Mouse (Mus musculus) macrophage (primary cell): ENCODE results near the gene Capg. TPM values are rescaled to one million over a fixed set of nuclear protein-coding genes. Genes with fewer than 3 reads are reported as not detected.
"Not testable (repeated sequence)": the region's sequence is repeated elsewhere in the genome, so short reads cannot be mapped to it uniquely, and the experiment has no call there.

Source experiments
- H3K27ac ChIP-seq: fragments of 350-480 bp; formaldehyde crosslinking; 2 replicates; pipeline ENCODE4 v1.9.0; 2021
- H3K36me3 ChIP-seq: fragments of 350-480 bp; formaldehyde crosslinking; 2 replicates; pipeline ENCODE4 v1.9.0; 2021; ENCODE audit errors: inconsistent target
- H3K4me3 ChIP-seq: fragments of 350-480 bp; formaldehyde crosslinking; 2 replicates; pipeline ENCODE4 v1.9.0; 2021; ENCODE audit errors: inconsistent target
- H3K79me2 ChIP-seq: fragments of 350-480 bp; formaldehyde crosslinking; 2 replicates; pipeline ENCODE4 v1.9.0; 2021; ENCODE audit errors: inconsistent target
- WGBS: methylation state at CpG from one replicate; pipeline ENCODE4 v1.1.7; 2026; ENCODE audit warnings: inconsistent platforms; ENCODE audit not compliant: missing documents; 5-methylcytosine and 5-hydroxymethylcytosine counted together
- polyA plus RNA-seq: library from polyadenylated mRNA; stranded (reverse); fragments of 250-400 nt; gene quantifications from 3 replicates; pipeline ENCODE4 v1.2.4, GENCODE M21; 2018; ENCODE audit warnings: inconsistent platforms

Capg gene
- polyA plus RNA-seq, 1 experiment from 2014 or later, result 672 TPM

GRCm38 (mm10) chr6:72520904-72521303 lies 23.3 kb upstream of the Capg start:
- Histone ChIP-seq H3K79me2 (no peaks in the 10 kb centered on the region), H3K4me3 (no peak overlapping the region), H3K27ac (no peak overlapping the region), H3K36me3 (no peaks in the 10 kb centered on the region)
- WGBS, result 98% methylated on average over 5 of the region's 5 CpGs

DNA sequence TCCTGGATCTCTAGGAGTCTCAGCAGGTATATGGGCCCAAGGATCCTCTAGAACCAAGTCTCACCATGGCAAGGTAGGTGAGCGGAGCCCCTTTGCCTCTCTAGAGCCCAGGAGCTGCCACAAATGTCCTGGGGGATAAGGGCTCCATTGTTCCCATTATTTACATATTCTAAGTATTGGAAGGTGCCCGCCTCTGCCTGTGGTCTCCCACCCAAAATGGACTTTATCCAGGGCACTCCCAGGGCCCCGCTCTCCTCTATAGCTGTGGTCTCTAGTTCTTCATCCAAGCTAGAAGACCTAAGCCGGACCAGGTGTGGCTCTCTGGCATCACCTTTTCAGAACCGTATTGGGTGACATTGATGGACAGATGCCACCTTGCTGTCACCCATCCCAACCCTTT lies 22.6 kb upstream of the Capg start, which contains the start of gene Sh2d6:
Sh2d6 (minus strand) TSS at position 101 of the 400 bp plus-strand sequence.
- Histone ChIP-seq H3K27ac (peak within 1 kb of the TSS; percentile 59), H3K4me3 (no peak within 1 kb of the TSS), H3K36me3 (no peaks in the 10 kb centered on the region), H3K79me2 (no peaks in the 10 kb centered on the region)
- WGBS, result 96% methylated on average over 5 of the region's 5 CpGs

DNA sequence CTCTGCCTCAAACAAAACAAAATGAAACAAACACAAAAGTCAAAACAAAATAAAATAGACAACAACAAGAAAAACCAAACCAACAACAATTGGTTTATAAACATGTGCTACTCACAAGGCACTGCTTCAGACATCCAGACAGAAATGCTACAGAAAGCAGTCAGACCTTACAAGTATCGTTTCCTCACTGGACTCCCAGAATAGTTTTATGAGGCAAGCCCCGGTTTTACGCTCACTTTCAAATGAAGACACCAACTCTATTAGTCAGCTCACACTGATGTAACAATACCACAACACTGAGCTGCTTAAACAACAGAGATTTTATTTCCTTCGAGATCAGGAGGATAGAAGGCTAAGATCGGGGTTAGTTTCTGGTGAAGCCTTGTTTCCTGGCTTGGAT lies 21.9 kb upstream of the Capg start:
- Histone ChIP-seq H3K79me2 (no peaks in the 10 kb centered on the region), H3K4me3 (no peak overlapping the region), H3K36me3 (no peaks in the 10 kb centered on the region), H3K27ac (peak overlapping the region; percentile 59)
- WGBS, result 8% methylated on average over 5 of the region's 5 CpGs

DNA sequence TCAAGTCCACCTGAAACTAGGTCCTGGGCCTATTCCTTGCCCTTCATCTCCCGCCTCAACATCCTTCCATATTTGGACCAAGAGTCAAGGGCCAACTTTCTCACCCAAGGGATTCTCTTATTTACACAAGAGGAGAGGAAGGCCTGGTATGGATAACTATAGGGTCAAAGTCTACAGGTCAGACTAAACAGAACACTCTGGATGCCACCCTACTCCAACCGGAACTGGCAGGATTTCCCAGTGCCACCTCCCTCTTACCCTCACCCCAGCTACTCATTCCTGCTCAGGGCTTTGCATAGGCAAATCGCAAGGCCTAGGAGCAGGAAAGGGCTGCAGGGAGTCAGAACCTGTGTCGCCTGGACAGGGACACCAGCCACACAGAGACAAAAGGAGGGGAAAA lies 21.0 kb upstream of the Capg start:
- H3K27ac ChIP-seq, result no peak overlapping the region
- H3K36me3 ChIP-seq, result no peaks in the 10 kb centered on the region
- no peaks in the 10 kb centered on the region for H3K79me2 ChIP-seq
- no peak overlapping the region for H3K4me3 ChIP-seq
- 95% methylated on average over 4 of the region's 4 CpGs for WGBS

DNA sequence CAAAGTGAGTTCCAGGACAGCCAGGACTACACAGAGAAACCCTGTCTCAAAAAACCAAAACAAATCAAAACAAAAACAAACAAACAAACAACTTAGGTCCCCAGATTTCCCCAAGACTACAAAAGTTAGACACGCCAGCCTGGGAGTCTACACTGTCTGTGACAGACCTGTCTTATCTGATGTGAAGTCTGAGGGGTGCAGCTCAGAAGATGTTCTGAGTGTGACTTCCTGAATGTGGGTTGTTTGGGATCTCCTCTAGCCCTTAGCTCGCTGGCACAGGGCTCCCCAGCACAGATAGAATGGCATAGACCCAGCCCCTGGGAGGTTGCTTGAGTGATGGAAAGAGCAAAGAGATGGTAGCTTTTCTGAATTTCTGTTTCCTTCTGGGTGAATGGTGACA lies 20.0 kb upstream of the Capg start:
- 83% methylated on average over 2 of the region's 2 CpGs for WGBS
- Histone ChIP-seq H3K4me3 (no peak overlapping the region), H3K79me2 (no peaks in the 10 kb centered on the region), H3K36me3 (no peaks in the 10 kb centered on the region), H3K27ac (no peak overlapping the region)

- Histone ChIP-seq H3K4me3 (no peak overlapping the region), H3K79me2 (no peaks in the 10 kb centered on the region), H3K36me3 (no peaks in the 10 kb centered on the region), H3K27ac (no peak overlapping the region)
- WGBS, result 91% methylated on average over 4 of the region's 4 CpGs
These were observed 17.1 kb upstream of the Capg start for GRCm38 (mm10) chr6:72527070-72527469.

DNA sequence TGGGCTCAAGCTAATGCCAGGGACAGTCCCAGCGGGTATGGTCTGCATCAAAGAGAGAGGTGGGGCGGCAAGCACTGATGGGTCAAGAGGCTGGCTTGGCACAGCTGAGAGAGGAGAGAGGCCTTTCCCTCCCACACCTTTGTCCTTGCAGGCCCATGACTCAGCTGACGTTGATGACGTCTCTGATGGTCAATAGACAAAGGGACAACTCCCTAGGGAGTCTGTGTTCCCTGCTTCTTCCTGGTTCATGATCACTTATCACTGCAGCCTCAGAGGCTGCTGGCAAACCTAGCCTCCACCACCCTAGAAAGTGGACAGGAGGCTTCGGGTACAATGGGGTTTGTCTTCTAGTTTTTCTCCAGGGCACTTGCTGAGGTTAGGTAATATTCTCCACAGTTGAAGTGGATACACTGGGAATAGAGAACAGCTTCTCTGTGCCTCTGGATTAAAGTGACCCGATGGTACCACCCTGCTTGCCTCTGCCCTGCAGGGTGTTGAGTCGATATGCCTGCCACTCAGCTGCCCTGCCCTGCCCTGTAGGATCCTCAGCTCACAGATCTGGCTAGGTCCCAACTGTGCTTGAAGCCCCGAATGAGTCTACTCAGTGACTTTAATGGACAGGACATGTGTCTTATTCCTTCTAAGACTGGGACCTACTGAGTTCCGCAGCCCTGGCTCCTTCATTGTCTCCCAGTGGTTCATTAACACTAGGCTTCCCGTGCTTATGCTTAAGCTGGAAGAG lies 15.6 kb upstream of the Capg start:
- H3K36me3 ChIP-seq, result no peaks in the 10 kb centered on the region
- H3K4me3 ChIP-seq, result no peak overlapping the region
- H3K79me2 ChIP-seq, result no peaks in the 10 kb centered on the region
- no peak overlapping the region for H3K27ac ChIP-seq
- 89% methylated on average over 9 of the region's 10 CpGs for WGBS

- no peak overlapping the region for H3K4me3 ChIP-seq
- no peaks in the 10 kb centered on the region for H3K79me2 ChIP-seq
- 93% methylated on average over 4 of the region's 4 CpGs for WGBS
- H3K36me3 ChIP-seq, result no peaks in the 10 kb centered on the region
- H3K27ac ChIP-seq, result no peak overlapping the region
These were observed 11.6 kb upstream of the Capg start for GRCm38 (mm10) chr6:72532580-72532979.

DNA sequence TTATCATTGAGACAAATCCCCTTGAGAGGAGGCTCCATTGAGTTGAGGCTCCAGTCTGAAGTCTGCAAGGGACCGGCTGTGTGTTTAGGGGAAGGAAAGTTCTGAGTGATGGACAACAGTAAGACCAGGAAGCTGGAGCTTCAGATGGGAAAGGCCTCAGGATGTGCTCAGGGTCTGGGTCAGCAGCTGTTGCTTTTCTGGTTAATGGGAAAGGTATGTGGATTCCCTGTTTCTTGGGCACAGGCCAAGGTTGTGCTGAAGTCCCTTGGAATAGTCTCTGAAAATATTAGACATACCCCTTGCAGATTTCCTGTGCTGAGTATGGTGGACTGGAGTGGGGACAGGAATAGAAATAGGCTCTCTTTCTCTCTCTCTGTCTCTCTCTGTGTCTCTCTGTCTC lies 10.6 kb upstream of the Capg start:
- not testable (repeated sequence) for H3K27ac ChIP-seq, H3K4me3 ChIP-seq, H3K36me3 ChIP-seq, H3K79me2 ChIP-seq
- WGBS, result no CpG with 5 or more reads among the region's 1 CpGs

DNA sequence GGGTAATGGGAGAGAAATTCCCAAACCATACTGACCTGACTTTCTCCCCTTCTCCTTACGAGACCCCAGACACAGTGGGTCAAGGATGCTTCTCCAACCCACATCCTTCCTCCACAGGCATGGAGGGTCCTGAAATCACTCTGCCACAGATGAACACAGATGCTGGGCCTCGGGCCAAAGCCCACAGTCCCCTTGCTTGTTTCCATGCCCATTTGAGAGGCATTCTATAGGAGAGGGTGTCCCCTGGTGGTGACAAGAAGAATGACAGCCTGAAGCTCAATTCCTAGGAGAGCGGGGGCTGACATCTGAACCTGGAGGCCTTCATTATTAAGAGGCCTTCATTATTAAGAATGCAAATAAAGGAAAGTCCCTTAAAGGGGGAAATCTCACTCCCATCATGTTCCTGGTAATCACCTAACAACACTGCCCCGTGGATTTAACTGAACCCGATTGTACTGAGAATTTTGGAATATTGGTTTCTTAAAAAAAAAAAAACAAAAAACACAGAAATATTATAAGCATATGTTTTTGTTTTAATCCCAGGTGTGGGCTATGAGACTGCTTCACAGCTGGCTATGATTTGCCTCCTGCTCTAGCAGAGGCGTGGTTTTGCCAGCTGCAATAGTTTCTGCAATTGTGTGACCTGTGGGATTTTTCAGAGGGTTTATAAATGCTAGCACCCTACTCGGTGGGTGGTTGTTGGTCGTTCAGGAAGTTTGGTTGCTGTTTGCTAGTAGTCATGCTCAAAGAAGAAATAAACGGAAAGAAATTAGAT lies 10.0 kb upstream of the Capg start:
- Histone ChIP-seq H3K4me3 (no peak overlapping the region), H3K79me2 (no peaks in the 10 kb centered on the region), H3K36me3 (no peaks in the 10 kb centered on the region), H3K27ac (no peak overlapping the region)
- WGBS, result 34% methylated on average over 8 of the region's 9 CpGs

- no peaks in the 10 kb centered on the region for H3K79me2 ChIP-seq
- WGBS, result 1% methylated on average over 9 of the region's 9 CpGs
- H3K4me3 ChIP-seq, result no peak overlapping the region
- H3K27ac ChIP-seq, result no peak overlapping the region
- H3K36me3 ChIP-seq, result no peaks in the 10 kb centered on the region
These were observed 9.0 kb upstream of the Capg start for GRCm38 (mm10) chr6:72535165-72535564.

- 0 out of 2 replicates have a peak overlapping the region, but pooled peaks have one; percentile 3 for H3K27ac ChIP-seq
- no peaks in the 10 kb centered on the region for H3K36me3 ChIP-seq
- peak overlapping the region; percentile 40 for H3K4me3 ChIP-seq
- 71% methylated on average over 10 of the region's 10 CpGs for WGBS
- H3K79me2 ChIP-seq, result no peaks in the 10 kb centered on the region
These were observed 6.1 kb upstream of the Capg start for GRCm38 (mm10) chr6:72537998-72538500.

DNA sequence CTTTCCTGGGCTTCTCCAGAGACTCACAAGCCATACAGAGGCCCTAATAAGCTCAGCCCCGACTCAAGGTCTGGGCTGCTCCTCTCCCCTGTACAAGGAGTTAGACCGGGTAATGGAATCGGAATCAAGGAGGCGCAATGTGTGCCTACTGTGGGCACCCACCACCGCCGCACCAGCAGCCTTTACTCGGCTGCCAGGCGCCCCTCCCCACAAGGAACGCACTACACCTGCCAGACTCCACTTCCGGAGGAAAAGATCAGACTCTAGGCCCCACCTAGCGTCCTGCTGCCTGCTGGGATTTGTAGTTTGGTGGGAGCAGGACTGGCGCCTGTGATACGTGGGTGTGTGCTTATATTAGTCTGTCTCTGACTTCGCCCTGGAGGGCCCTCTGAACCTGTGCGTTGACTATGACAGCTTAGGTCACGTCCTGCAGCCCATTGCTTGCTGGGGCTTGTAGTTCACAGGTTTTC lies 5.6 kb upstream of the Capg start:
- Histone ChIP-seq H3K27ac (0 out of 2 replicates have a peak overlapping the region, but pooled peaks have one; percentile 3), H3K4me3 (peak overlapping the region; percentile 40), H3K36me3 (no peaks in the 10 kb centered on the region), H3K79me2 (no peaks in the 10 kb centered on the region)
- WGBS, result 5% methylated on average over 16 of the region's 16 CpGs

- Histone ChIP-seq H3K4me3 (no peak overlapping the region), H3K36me3 (no peaks in the 10 kb centered on the region), H3K79me2 (peaks cover 31% of the 10 kb centered on the region), H3K27ac (peak overlapping the region; percentile 77; the same call in 1 of the 2 replicates)
- WGBS, result 86% methylated on average over 12 of the region's 12 CpGs
These were observed 833 bp upstream of the Capg start for GRCm38 (mm10) chr6:72543265-72543850.
